Mouse (Mus musculus) heart, postnatal 10 days (tissue): Measurements from ENCODE around the gene Gm7879. TPM values are rescaled to one million over a fixed set of nuclear protein-coding genes. Genes with fewer than 3 reads are reported as not detected.
A peak's percentile ranks its signal among the peaks of the same experiment; 100 is the strongest.
"Not testable (repeated sequence)": the region's sequence is repeated elsewhere in the genome, so short reads cannot be mapped to it uniquely, and the experiment has no call there.

Experiments used
- DNase-seq, 2 experiments: peaks; one replicate each; pipeline ENCODE4 v3.0.0; 2021
- intact Hi-C: fragments of 180-260 bp; cut with DNase I; formaldehyde crosslinking; loops from one replicate; pipeline ENCODE4 v1.15.1; 2025
- total RNA-seq, 2 experiments: library from RNA; stranded (reverse); gene quantifications; 2 replicates each; pipeline ENCODE4 v1.2.3; 2021

Gm7879 gene
- total RNA-seq: 10 to 100 TPM in 1 of 2 experiments, 1 to 10 TPM in 1; 8.9 to 10.7 TPM

DNA sequence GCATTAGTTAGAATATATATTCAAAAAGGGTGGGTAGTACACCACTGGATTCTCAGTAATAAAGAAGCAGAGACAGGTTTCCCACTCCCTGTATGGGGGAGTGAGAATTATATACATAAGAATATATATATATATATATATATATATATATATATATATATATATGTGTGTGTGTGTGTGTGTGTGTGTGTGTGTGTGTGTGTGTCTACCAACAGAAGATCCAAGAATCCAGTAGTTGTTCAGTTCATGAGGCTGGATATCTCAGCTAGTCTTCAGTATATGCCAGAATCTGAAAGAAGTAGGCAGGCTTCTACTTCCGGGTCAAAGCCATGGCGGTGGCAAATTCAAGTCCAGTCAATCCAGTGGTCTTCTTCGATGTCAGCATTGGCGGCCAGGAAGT, at the start of gene Gm7879:
TSS of gene Gm7879 (plus strand) at position 301 of the 400 bp plus-strand sequence.
- DNase-seq, intact Hi-C loops: not testable (repeated sequence)

- intact Hi-C loops: no loop called here
These were observed 49.3 kb upstream of the Gm7879 start for GRCm38 (mm10) chr5:43863642-43864041.

DNA sequence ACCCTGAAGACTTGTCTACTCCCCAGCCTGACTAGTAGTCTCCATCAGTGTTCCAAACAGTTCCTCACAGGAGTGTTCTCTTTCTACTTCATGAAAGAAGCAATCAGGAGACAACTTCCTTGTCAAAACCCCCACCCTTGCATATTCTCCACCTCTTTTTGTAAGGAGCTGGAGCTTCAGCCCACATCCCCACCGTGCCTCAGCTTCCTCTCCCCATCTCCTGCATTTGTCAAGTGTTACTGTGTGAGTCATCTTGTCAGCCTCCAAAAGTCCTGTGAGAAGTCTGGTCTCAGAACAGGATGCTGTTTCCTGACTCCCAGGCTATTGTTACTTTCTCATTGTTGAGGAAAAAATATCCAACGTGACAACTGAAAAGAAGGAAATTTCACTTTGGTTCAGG, 47.6 kb upstream of the Gm7879 start:
- intact Hi-C loops: no loop called here
- DNase-seq: no peak

More at GRCm38 (mm10) chr5:43863642-43864041, 49.3 kb upstream of the Gm7879 start:
- no peak for DNase-seq

DNA sequence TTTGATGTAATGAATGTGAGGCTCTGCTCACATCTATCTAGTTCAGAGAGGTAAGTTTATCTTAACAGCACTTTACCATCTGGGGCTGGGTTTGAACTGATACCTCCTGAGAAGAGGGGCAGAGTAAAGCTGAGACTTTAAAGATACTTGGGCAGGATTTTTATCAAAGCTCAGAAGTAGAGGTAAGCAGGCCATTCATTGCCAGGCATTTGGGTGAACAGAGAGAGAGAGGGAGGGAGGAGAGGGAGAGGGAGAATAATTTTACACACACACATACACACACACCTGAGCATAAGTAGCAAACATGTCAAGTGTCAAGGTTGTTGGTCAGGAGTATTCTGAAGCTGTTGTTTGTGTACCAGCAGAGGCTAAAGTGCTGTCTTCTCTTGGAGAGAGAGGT, 44.7 kb upstream of the Gm7879 start, which contains the start of gene Cd38:
TSS of gene Cd38 (plus strand) at position 301 of the 400 bp plus-strand sequence.
- intact Hi-C loops: loop anchor here (2.0 kb wide), 1 partner anchor 13 kb away; no protein-coding TSS in a partner anchor
- no peak for DNase-seq

- intact Hi-C loops: loop anchor here (2.0 kb wide), 1 partner anchor 14 kb away; no protein-coding TSS in a partner anchor
- DNase-seq: peak; percentile 48 to 54
These were observed 44.0 kb upstream of the Gm7879 start for GRCm38 (mm10) chr5:43868711-43869600.

- intact Hi-C loops: no loop called here
- DNase-seq: no peak
These were observed 41.1 kb upstream of the Gm7879 start for GRCm38 (mm10) chr5:43871845-43872244.

- intact Hi-C loops: no loop called here
- no peak for DNase-seq
These were observed 40.3 kb upstream of the Gm7879 start for GRCm38 (mm10) chr5:43872652-43873051.

- no peak for DNase-seq
These were observed 30.9 kb upstream of the Gm7879 start for GRCm38 (mm10) chr5:43882034-43882433.

DNA sequence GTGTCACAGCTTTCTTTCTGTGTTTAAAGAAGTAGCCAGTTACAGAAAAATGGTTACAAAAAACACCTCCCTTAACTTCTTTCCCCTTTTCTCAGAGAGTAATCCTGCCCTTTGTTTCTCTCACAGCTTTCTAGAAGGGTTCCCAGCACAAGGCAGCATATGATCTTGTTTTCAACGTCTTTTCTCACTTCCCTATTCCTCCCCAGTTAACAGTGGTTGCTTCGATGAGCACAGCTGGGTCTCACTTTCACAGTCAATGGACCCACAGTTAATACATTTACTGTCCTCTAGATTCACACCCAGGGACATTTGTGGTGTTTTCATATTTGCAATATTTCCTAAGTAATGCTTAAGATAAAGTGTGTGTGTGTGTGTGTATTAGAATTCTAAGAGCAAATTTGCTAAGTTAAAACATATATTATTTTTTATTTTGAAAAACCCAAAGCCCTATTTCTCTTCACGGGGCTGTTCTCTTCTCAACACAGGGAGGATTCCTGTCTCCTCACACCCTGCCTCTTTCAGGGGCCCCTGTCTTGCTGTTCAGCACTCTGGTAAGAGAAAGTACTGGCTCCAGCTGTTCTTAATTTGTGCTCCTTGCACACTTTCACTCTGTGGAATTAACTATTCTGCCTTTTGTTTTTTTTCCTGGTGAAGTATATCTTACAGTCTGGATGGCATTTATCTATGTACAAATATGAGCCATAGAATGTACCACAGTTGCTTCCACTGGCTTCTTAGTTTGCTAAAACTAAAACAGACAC, 27.7 kb upstream of the Gm7879 start:
- no peak for DNase-seq
- intact Hi-C loops: no loop called here

More at GRCm38 (mm10) chr5:43882034-43882433, 30.9 kb upstream of the Gm7879 start:
- intact Hi-C loops: no loop called here

DNA sequence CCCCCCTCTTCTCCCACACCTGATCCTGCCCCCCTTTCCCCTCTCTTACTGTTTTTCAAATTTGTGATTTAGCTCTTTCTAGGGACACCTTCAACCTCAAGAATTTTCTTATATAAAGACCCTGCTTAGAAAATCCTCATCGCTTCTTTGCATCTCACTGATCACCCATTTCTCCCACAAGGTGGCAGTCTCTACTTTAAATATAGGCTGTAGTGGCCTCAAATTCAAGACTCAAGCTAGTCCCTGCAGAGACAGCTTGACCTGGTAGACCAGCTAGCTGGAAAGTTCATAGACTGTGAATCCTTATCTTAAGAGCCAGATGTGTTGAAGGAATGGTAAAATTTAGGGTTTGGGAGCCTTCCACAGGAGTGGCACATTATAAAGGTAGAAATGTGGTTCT, 20.6 kb upstream of the Gm7879 start:
- intact Hi-C loops: loop anchor here (5.0 kb wide), 2 partner anchors 50 to 375 kb away; no protein-coding TSS in a partner anchor
- peak; percentile 27 to 56 for DNase-seq

DNA sequence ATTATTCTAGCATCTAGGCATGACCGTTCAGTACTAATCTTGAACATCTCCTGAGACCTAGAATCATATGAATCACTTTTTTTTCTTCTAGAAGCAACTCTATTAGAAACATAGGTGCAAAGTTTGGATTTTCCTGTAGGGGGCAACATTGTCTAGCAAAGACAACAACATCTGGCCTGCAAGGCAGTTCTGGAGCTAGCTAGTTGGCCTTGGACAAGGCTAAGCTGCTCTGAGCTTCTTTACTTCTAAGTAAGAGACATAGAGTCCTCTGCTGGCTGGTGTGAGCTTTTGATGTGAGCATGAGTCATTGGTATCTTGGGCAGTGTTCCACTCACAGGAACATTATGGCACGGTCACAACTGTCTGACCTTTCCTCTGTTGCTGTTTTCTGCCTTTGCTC, 18.8 kb upstream of the Gm7879 start:
- DNase-seq: peak; percentile 51 to 65
- intact Hi-C loops: loop anchor here (1.0 to 5.0 kb wide), 3 partner anchors 52 to 373 kb away; no protein-coding TSS in a partner anchor

DNA sequence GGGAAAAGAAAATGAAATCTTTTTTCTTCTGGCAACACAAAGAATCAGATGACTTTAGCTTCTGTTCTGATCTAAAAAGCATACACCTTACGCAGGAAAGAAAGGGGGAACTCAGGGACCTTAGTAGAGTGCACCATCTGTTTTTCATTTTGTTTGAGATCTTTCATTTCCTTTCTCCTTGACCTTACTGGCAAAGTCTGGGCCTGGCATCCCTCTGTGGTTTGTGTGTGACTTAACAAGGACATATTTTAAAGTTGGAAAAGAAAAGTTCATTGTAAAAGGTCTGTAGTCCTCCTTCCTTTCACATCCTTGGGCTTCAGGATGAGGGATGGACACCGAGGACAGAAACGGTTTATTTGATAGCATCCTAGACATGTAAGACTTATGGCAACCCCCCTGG, 17.0 kb upstream of the Gm7879 start:
- intact Hi-C loops: no loop called here
- DNase-seq: no peak

GRCm38 (mm10) chr5:43904685-43905084, 8.3 kb upstream of the Gm7879 start:
- intact Hi-C loops: no loop called here
- no peak for DNase-seq

GRCm38 (mm10) chr5:43909213-43909612, 3.7 kb upstream of the Gm7879 start:
- no peak for DNase-seq
- intact Hi-C loops: no loop called here

DNA sequence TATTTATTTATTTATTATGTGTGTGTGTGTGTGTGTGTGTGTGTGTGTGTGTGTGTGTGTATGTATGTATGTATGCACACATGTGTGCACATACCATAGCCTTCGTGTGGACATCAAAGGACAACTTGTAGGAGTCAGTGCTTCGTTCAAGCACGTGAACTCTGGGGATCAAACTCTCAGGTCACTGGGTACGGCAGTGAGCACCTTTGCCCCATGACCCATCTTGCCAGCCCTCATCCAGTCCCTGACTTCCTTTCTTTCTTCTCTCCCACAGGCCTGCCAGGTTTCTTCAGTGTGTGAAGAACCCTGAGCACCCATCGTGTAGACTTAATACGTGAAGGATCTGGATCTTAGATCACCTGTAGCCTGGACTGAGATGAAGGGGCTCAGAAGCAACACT, 2.9 kb upstream of the Gm7879 start:
- intact Hi-C loops: no loop called here
- no peak for DNase-seq

GRCm38 (mm10) chr5:43915261-43915886, 2.4 kb downstream of the Gm7879 start:
- intact Hi-C loops: no loop called here
- no peak for DNase-seq

GRCm38 (mm10) chr5:43921877-43922276, 8.9 kb downstream of the Gm7879 start:
- intact Hi-C loops: no loop called here
- no peak for DNase-seq

DNA sequence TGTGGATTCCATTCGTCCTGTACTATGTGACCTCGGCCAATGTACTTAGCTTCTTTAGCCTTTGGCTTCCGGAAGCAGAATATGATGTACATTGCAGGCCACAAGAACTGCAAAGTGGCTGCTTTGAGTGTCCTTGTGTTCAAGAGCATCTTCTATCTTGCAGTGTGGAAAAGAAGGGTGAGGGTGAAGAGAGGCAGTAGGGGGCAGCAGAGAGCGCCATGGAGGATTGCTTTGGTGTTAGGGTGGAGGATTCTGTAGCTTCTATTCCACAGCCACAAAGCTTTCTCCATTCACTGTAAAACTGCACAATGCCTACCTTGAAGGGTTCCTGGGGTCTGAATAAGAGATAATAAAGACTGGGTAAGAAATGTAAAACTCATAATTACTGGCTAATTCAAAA, 11.0 kb downstream of the Gm7879 start:
- intact Hi-C loops: loop anchor here (2.0 kb wide), 1 partner anchor 67 kb away; no protein-coding TSS in a partner anchor
- DNase-seq: peak; percentile 55 to 72

GRCm38 (mm10) chr5:43927729-43928128, 14.8 kb downstream of the Gm7879 start:
- intact Hi-C loops: no loop called here
- DNase-seq: no peak

- DNase-seq: no peak
- intact Hi-C loops: no loop called here
These were observed 20.3 kb downstream of the Gm7879 start for GRCm38 (mm10) chr5:43933269-43933668.
